Mouse (Mus musculus) liver, embryonic 12.5 days (tissue): ENCODE results near the gene Nemf. TPM values are rescaled to one million over a fixed set of nuclear protein-coding genes. Genes with fewer than 3 reads are reported as not detected.
"Not testable (repeated sequence)": the region's sequence is repeated elsewhere in the genome, so short reads cannot be mapped to it uniquely, and the experiment has no call there.

ENCODE experiments used
- ATAC-seq: fragments of 200-750 bp; cut with Nextera tagmentation; 2 replicates; pipeline ENCODE4 v1.8.0; 2017; ENCODE audit warnings: moderate number of reproducible peaks, mild to moderate bottlenecking, moderate library complexity
- H3K27ac ChIP-seq: fragments of 300-500 bp; sonication (generic); 2 replicates; pipeline ENCODE4 v1.5.1; 2016; ENCODE audit warnings: mild to moderate bottlenecking
- H3K27me3 ChIP-seq: fragments of 300-500 bp; sonication (generic); replicated peaks from 2 replicates; pipeline ENCODE4 v1.6.1; 2016; ENCODE audit warnings: mild to moderate bottlenecking, moderate library complexity
- H3K36me3 ChIP-seq: fragments of 300-500 bp; sonication (generic); 2 replicates; pipeline ENCODE4 v1.6.1; 2016; ENCODE audit warnings: mild to moderate bottlenecking, moderate library complexity
- H3K4me1 ChIP-seq: fragments of 300-500 bp; sonication (generic); 2 replicates; pipeline ENCODE4 v1.6.1; 2016
- H3K4me2 ChIP-seq: fragments of 300-500 bp; sonication (generic); 2 replicates; pipeline ENCODE4 v1.6.1; 2016; ENCODE audit warnings: mild to moderate bottlenecking, moderate library complexity
- H3K4me3 ChIP-seq: fragments of 300-500 bp; sonication (generic); 2 replicates; pipeline ENCODE4 v1.5.1; 2016; ENCODE audit warnings: mild to moderate bottlenecking, moderate library complexity
- H3K9ac ChIP-seq: fragments of 300-500 bp; sonication (generic); 2 replicates; pipeline ENCODE4 v1.6.1; 2016; ENCODE audit warnings: mild to moderate bottlenecking, moderate library complexity
- H3K9me3 ChIP-seq: fragments of 300-500 bp; sonication (generic); replicated peaks from 2 replicates; pipeline ENCODE4 v1.6.1; 2016; ENCODE audit warnings: mild to moderate bottlenecking, moderate library complexity
- WGBS: fragments of 180-500 bp; shearing (Covaris S2); methylation state at CpG from one replicate; pipeline ENCODE4 v1.1.7; 2016; ENCODE audit not compliant: insufficient replicate concordance; 5-methylcytosine and 5-hydroxymethylcytosine counted together
- polyA plus RNA-seq: library from polyadenylated mRNA; unstranded; fragments of >200 nt; fragmentation: Nextera tagmentation; extraction: Ambion mirVana; gene quantifications from 2 replicates; pipeline ENCODE4 v1.2.1, GENCODE M21; 2016

Nemf gene
- 56.5 and 57.3 TPM in 2 replicates for polyA plus RNA-seq

- H3K9me3 ChIP-seq = no peaks in the 10 kb centered on the region
- peak; percentile 48 for ATAC-seq
- peaks cover 14% of the 10 kb centered on the region for H3K4me1 ChIP-seq
- H3K27ac ChIP-seq = peak within 1 kb of the TSS; percentile 94
- H3K4me3 ChIP-seq = peak within 1 kb of the TSS; percentile 86
- peak within 1 kb of the TSS; percentile 71 for H3K4me2 ChIP-seq
- peak within 1 kb of the TSS; percentile 87 for H3K9ac ChIP-seq
- H3K36me3 ChIP-seq = peaks cover 33% of the 10 kb centered on the region
- 1% methylated on average over 43 of the region's 50 CpGs for WGBS
- no peaks in the 10 kb centered on the region for H3K27me3 ChIP-seq
Observed at GRCm38 (mm10) chr12:69356546-69357299, at the start of gene Nemf. Nemf (minus strand) TSS chr12:69357165.

DNA sequence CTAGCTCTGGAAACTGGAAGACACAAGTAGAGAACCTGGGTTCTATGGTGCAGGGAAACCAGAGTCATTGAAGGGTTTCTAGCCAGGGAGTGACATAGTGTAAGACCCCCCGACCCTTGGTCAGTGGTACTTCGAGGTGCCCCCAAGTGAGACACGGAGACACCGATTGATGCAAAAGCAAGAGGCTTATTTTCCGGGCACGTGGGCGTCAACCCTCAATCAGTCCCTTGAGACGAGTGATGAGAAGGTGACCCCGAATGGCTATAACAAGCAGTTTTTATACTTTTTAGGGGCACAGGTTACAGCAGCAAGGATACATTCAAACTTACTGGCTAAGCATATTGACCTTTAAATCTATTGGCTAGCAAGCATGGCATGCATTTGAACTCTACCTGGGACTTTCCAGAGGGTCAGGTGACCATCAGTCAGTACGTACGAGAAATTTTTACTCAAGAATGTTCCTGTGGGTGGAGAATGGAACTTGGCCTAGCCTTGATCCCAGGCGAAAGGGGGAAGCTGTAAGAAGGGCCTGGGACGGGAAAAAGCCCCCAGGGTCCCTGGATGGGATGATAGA, 45.7 kb upstream of the Nemf start:
- no peak for ATAC-seq
- Histone ChIP-seq H3K27ac (no peak overlapping the region), H3K4me1 (no peaks in the 10 kb centered on the region), H3K27me3 (no peaks in the 10 kb centered on the region), H3K4me2 (no peak overlapping the region), H3K9me3 (no peaks in the 10 kb centered on the region), H3K36me3 (no peaks in the 10 kb centered on the region), H3K9ac (no peak overlapping the region), H3K4me3 (no peak overlapping the region)
- 77% methylated on average over 13 of the region's 13 CpGs for WGBS

DNA sequence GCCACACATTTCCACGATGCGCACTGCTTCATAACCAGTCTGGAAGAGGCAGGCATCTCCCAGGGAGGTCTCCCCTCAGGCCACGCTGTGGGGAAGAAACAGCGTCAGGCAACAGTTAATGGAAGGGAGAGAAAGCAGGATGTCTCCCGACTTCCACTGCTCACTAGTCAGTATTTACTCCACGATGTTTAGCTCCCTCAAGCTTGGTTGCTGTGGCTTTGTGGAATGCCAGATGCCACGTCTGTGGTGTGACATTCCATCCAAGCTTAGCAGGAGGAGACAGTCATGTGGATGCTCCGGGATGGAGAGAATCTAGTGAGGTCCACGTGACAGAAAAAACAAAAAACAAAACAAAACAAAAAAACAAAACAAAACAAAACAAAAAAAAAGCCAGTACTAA, 45.1 kb upstream of the Nemf start:
- no peak for ATAC-seq

GRCm38 (mm10) chr12:69400871-69401286, 43.9 kb upstream of the Nemf start:
- H3K27ac ChIP-seq = no peak overlapping the region
- H3K9me3 ChIP-seq = no peaks in the 10 kb centered on the region
- H3K36me3 ChIP-seq = no peaks in the 10 kb centered on the region
- H3K4me1 ChIP-seq = no peaks in the 10 kb centered on the region
- WGBS = 16% methylated on average over 2 of the region's 2 CpGs
- no peak overlapping the region for H3K4me3 ChIP-seq
- H3K9ac ChIP-seq = no peak overlapping the region
- no peak for ATAC-seq
- no peaks in the 10 kb centered on the region for H3K27me3 ChIP-seq
- H3K4me2 ChIP-seq = no peak overlapping the region

More for the DNA sequence above, 45.1 kb upstream of the Nemf start:
- no peak overlapping the region for H3K27ac ChIP-seq
- H3K4me2 ChIP-seq = no peak overlapping the region
- H3K4me3 ChIP-seq = no peak overlapping the region
- WGBS = 51% methylated on average over 9 of the region's 9 CpGs
- no peaks in the 10 kb centered on the region for H3K4me1 ChIP-seq
- H3K27me3 ChIP-seq = no peaks in the 10 kb centered on the region
- H3K9ac ChIP-seq = no peak overlapping the region
- no peaks in the 10 kb centered on the region for H3K36me3 ChIP-seq
- H3K9me3 ChIP-seq = no peaks in the 10 kb centered on the region

DNA sequence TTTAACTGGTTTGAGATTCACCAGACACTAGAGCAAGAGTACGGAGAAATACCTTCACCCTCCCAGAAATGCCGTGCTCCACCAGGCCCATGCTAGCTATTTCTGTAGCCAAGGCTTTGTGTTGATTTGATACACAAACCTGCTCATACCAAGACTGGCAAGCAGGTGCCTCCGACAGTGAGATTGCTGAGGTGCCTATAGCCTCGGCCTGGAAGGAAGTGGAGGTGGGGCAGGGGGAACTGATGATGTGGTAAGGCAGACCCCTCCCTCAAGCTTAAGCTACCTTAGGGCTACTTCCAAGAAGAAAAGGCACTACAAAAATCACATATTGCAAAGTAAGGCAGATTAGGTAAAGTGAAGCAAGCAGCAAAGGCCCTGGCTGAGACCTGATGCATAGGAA, 43.4 kb upstream of the Nemf start:
- no peak overlapping the region for H3K9ac ChIP-seq
- H3K9me3 ChIP-seq = no peaks in the 10 kb centered on the region
- H3K4me1 ChIP-seq = no peaks in the 10 kb centered on the region
- WGBS = 61% methylated on average over 4 of the region's 4 CpGs
- no peaks in the 10 kb centered on the region for H3K36me3 ChIP-seq
- no peak overlapping the region for H3K4me3 ChIP-seq
- no peak for ATAC-seq
- no peaks in the 10 kb centered on the region for H3K27me3 ChIP-seq
- H3K4me2 ChIP-seq = no peak overlapping the region
- no peak overlapping the region for H3K27ac ChIP-seq

GRCm38 (mm10) chr12:69394456-69394855, 37.5 kb upstream of the Nemf start:
- Histone ChIP-seq H3K4me2 (no peak overlapping the region), H3K4me1 (peaks cover 15% of the 10 kb centered on the region), H3K9ac (no peak overlapping the region), H3K4me3 (no peak overlapping the region), H3K36me3 (no peaks in the 10 kb centered on the region), H3K9me3 (no peaks in the 10 kb centered on the region), H3K27me3 (no peaks in the 10 kb centered on the region), H3K27ac (no peak overlapping the region)
- no peak for ATAC-seq
- 71% methylated on average over 6 of the region's 6 CpGs for WGBS

- no peak overlapping the region for H3K4me3 ChIP-seq
- H3K4me2 ChIP-seq = no peak overlapping the region
- no peaks in the 10 kb centered on the region for H3K9me3 ChIP-seq
- ATAC-seq = no peak
- no peak overlapping the region for H3K9ac ChIP-seq
- 67% methylated on average over 10 of the region's 10 CpGs for WGBS
- no peaks in the 10 kb centered on the region for H3K36me3 ChIP-seq
- H3K4me1 ChIP-seq = peaks cover 17% of the 10 kb centered on the region
- H3K27ac ChIP-seq = no peak overlapping the region
- no peaks in the 10 kb centered on the region for H3K27me3 ChIP-seq
Observed at GRCm38 (mm10) chr12:69393076-69393475, 36.1 kb upstream of the Nemf start.

DNA sequence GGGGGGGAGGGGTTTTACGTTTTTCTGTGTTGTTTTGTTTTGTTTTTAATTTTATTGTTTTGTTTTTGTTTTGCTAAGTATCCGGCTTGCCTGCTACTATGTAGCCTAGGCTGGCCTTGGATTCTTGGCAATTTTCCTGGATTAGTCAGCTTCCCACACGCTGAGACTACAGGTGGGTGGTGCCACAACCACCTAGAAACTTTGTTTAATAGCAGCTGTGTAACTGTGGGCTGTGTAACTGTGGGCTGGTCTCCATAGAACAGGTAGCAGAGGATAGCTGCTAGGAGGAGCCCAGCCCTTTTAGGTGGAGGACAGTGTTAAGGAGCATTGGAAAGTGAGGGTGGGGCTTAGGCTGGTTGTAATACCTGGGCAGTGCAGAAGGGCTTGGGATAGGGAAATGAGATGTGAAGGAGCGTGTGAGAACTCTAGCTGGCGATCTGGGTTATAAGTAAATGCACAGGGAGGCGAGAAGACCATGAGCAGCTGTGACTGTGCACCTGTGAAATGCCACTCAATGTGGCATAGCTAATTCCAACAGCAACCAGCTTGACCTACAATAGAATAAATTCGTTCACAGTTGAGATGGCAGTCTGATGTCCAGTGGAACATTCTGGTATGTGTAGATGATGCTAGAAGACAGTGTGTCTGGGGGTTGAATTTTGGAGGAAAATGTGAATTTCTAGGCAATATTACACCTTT, 33.2 kb upstream of the Nemf start:
- no peaks in the 10 kb centered on the region for H3K27me3 ChIP-seq
- no peak for ATAC-seq
- H3K4me3 ChIP-seq = no peak overlapping the region
- H3K4me2 ChIP-seq = no peak overlapping the region
- no peaks in the 10 kb centered on the region for H3K36me3 ChIP-seq
- peaks cover 17% of the 10 kb centered on the region for H3K4me1 ChIP-seq
- H3K27ac ChIP-seq = no peak overlapping the region
- 68% methylated on average over 7 of the region's 7 CpGs for WGBS
- H3K9ac ChIP-seq = no peak overlapping the region
- no peaks in the 10 kb centered on the region for H3K9me3 ChIP-seq

GRCm38 (mm10) chr12:69389273-69389938, 32.4 kb upstream of the Nemf start:
- no peaks in the 10 kb centered on the region for H3K36me3 ChIP-seq
- 44% methylated on average over 7 of the region's 7 CpGs for WGBS
- no peak for ATAC-seq
- H3K9ac ChIP-seq = no peak overlapping the region
- H3K4me3 ChIP-seq = no peak overlapping the region
- no peak overlapping the region for H3K4me2 ChIP-seq
- H3K9me3 ChIP-seq = no peaks in the 10 kb centered on the region
- H3K27me3 ChIP-seq = no peaks in the 10 kb centered on the region
- no peak overlapping the region for H3K27ac ChIP-seq
- peaks cover 17% of the 10 kb centered on the region for H3K4me1 ChIP-seq

GRCm38 (mm10) chr12:69388321-69388869, 31.4 kb upstream of the Nemf start:
- H3K27me3 ChIP-seq = no peaks in the 10 kb centered on the region
- H3K4me1 ChIP-seq = peaks cover 18% of the 10 kb centered on the region
- no peak overlapping the region for H3K4me3 ChIP-seq
- 85% methylated on average over 10 of the region's 10 CpGs for WGBS
- no peaks in the 10 kb centered on the region for H3K9me3 ChIP-seq
- ATAC-seq = no peak
- no peak overlapping the region for H3K27ac ChIP-seq
- H3K4me2 ChIP-seq = no peak overlapping the region
- H3K36me3 ChIP-seq = no peaks in the 10 kb centered on the region
- no peak overlapping the region for H3K9ac ChIP-seq

- H3K4me2 ChIP-seq, H3K27ac ChIP-seq, H3K9ac ChIP-seq, H3K36me3 ChIP-seq, H3K9me3 ChIP-seq, ATAC-seq, H3K27me3 ChIP-seq, H3K4me3 ChIP-seq: not testable (repeated sequence)
- 57% methylated on average over 5 of the region's 12 CpGs for WGBS
- peaks cover 26% of the 10 kb centered on the region for H3K4me1 ChIP-seq
Observed at GRCm38 (mm10) chr12:69386281-69386732, 29.3 kb upstream of the Nemf start.
